Mouse (Mus musculus) olfactory bulb, adult 2 months (tissue): ENCODE results near the gene Snrpa.

ENCODE experiments used
- CTCF ChIP-seq: fragments of 200-500 bp; IDR thresholded peaks from 2 replicates; pipeline ENCODE4 v1.5.1; 2012; ENCODE audit warnings: low read depth, mild to moderate bottlenecking, low read length, moderate library complexity; ENCODE audit not compliant: insufficient read depth
- POLR2A ChIP-seq: fragments of 200-500 bp; IDR thresholded peaks from 2 replicates; pipeline ENCODE4 v1.6.1; 2012; ENCODE audit warnings: mild to moderate bottlenecking, low read depth, low read length, moderate library complexity; ENCODE audit not compliant: insufficient read depth

- TF ChIP-seq POLR2A: no peak
- TF ChIP-seq CTCF: no peak
Measured at GRCm38 (mm10) chr7:27219937-27220336, 23.9 kb upstream of the Snrpa start.
